Mouse (Mus musculus): ENCODE measurements at regions not wholly inside any gene's neighbourhood (a gene's known extent, or its start where the extent isn't known, plus 50 kb on each side); places are given as distances from the start of the nearest gene placed in this dataset.

DNA sequence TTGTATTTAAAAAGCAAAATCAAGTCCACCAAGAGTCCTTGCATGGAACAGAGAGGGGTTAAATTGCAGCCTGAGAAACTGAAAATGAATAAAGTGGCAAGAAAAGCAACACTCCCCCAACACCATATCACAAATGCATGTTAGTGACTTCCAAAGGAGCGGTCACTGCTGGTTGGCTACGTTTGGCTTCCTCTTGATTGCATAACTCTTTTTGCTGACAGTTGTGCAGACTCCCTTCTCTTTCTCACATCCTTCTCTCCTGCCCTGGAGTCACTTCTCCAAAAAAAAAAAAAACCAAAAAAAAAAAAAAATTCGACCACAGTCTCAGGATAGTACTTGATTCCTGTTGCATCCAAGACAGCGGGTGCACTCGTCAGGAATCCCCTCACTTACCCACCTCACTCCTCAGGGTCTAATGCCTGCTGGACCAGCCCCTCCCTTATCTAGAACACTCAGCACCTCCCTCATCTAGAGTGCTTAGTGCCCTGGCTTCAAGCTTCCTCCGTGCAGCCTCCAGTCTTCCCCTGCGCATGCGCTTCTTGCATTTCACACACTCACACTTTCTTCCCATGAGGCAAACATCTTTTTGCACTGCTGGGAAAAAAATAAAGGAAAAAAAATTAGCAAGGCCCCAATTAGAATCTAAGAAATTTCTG, 100.8 kb upstream of the Bank1 start:
- CTCF ChIA-PET = interaction anchor here (1.3 kb wide), 1 partner anchor 11 kb away, joined by 3 read pairs; no protein-coding TSS in a partner anchor
- in situ Hi-C loops (cut with MboI; ENCODE audit: low pct_unique_long_range_greater_than_20kb) = loop anchor here (25.0 kb wide), 1 partner anchor 236 kb away; the partner anchor contains the start of gene Ppp3ca
- no peak for ATAC-seq
- no peak for TF ChIP-seq CTCF (IDR thresholded peaks at IDR 0.05)
- POLR2A ChIA-PET = interaction anchor here (0.6 kb wide), 1 partner anchor 68 kb away, joined by 3 read pairs; no protein-coding TSS in a partner anchor
- DNase-seq (ENCODE audit: low read depth, low spot score) = no peak
- H3K27me3 ChIP-seq = no peaks in the 10 kb centered on the region

DNA sequence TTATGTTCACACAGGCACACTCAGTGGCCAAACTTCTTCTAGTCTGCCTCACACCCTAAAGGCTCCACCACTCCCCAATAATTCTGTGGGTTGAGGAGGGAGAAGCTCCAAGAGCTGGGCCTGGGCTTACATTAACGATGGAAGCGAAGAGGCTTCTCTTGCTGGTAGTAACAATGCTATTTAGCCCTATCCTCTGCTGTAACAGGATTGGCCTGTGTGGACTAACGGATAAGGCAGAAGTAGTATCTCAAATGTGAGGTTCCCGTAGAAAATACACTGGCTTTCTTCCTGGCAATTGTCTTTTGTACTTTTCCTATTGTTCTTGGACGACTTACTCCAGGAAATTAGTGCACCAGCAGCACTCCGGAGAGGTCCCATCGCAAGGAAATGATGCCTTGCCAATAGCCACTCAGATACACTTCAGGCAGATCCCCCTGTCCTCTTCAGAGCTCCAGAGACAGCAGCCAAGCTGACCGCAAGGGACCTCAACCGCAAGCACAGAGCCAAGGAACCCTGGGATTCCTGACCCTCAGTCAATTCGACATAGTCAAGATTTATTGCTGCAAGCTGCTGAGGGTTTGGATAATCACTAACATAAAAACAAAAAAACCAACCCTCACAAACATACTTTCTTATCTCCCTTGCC, 96.2 kb upstream of the Bank1 start:
- in situ Hi-C loops (cut with MboI; ENCODE audit: low pct_unique_long_range_greater_than_20kb) = no loop called here
- H3K27me3 ChIP-seq = no peaks in the 10 kb centered on the region
- CTCF ChIA-PET = interaction anchor here (0.7 to 1.3 kb wide), 3 partner anchors 17 to 26 kb away, joined by 3 read pairs; no protein-coding TSS in a partner anchor
- POLR2A ChIA-PET = no interaction called here
- DNase-seq (ENCODE audit: low read depth, low spot score) (no peak), ATAC-seq (no peak)
- no peak for TF ChIP-seq CTCF (IDR thresholded peaks at IDR 0.05)

DNA sequence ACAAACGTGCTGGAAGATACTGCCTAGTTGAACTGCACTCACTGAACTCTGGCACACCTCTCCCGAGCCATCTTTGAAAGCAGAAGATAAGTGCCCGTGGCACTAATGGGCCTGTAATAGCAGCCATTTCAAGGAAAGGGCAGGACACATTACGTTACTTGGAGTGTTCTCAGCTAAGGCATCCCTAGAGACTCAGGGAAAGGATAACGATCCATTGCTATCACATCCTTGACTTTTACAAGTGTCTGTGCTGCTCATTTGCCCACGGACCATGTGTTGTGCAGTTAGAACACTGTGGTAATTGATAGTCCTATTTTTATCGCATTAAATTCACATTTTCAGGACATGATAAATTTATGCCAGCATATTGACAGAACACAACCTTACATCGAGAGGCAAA, 79.7 kb upstream of the Bank1 start:
- no peaks in the 10 kb centered on the region for H3K27me3 ChIP-seq
- ATAC-seq (no peak), DNase-seq (ENCODE audit: low read depth, low spot score) (no peak)
- TF ChIP-seq CTCF (IDR thresholded peaks at IDR 0.05) = no peak
- in situ Hi-C loops (cut with MboI; ENCODE audit: low pct_unique_long_range_greater_than_20kb) = no loop called here
- POLR2A ChIA-PET = no interaction called here
- CTCF ChIA-PET = interaction anchor here (1.3 kb wide), 1 partner anchor 16 kb away, joined by 3 read pairs; no protein-coding TSS in a partner anchor

DNA sequence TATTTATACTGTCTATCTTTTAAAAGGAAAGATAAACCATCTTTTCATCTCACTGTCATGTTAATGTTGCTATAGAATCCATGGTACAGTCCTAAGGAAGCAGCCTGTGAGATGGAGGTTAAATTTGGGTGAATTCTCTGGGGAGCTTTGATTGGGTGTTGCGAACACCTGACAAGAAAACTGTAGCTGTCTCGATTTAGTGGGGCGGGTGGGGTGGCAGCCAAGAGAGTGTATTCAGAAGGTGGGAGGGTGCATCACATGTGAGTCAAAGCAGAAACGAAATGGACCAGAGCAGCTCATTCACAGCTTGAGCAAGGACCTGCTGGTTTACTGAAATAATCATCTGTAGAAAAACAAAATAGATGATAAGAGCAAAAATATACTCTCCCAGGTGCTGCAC, 57.4 kb upstream of the Bank1 start:
- H3K27me3 ChIP-seq = no peaks in the 10 kb centered on the region
- CTCF ChIA-PET = interaction anchor here (0.9 to 1.3 kb wide), 5 partner anchors 8 to 40 kb away, joined by 3 to 4 read pairs (median 3); no protein-coding TSS in a partner anchor
- in situ Hi-C loops (cut with MboI; ENCODE audit: low pct_unique_long_range_greater_than_20kb) = no loop called here
- TF ChIP-seq CTCF (IDR thresholded peaks at IDR 0.05) = no peak
- ATAC-seq (no peak), DNase-seq (ENCODE audit: low read depth, low spot score) (no peak)
- POLR2A ChIA-PET = no interaction called here

DNA sequence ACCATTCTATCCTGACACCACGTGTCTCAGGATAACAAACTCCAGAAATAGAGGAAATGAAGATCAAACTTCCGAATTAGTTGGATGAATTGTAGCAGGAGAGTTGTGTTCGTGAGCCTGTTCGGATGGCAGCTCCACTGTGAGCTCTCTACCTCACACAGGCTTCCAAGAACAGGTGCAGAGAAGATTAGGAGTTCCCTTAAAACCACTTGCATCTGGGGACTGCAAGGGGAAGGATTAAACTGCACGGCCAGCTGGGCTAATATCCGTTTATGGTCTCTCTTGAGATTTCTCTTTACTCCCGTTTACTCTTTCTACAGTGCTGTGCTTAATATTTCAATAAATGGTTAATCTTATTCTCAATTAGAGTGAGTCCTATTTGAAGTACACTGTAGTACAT, 54.8 kb upstream of the Bank1 start:
- DNase-seq (ENCODE audit: low read depth, low spot score) = no peak
- ATAC-seq = no peak

GRCm38 (mm10) chr3:136379741-136380398, 54.0 kb upstream of the Bank1 start:
- DNase-seq (ENCODE audit: low read depth, low spot score) (no peak), ATAC-seq (no peak)
- TF ChIP-seq CTCF (IDR thresholded peaks at IDR 0.05) = no peak
- POLR2A ChIA-PET = no interaction called here
- in situ Hi-C loops (cut with MboI; ENCODE audit: low pct_unique_long_range_greater_than_20kb) = no loop called here
- H3K27me3 ChIP-seq = no peaks in the 10 kb centered on the region
- CTCF ChIA-PET = interaction anchor here (0.7 to 1.9 kb wide), 4 partner anchors 9 to 22 kb away, joined by 3 to 5 read pairs (median 3); no protein-coding TSS in a partner anchor

More for the DNA sequence above, 54.8 kb upstream of the Bank1 start:
- in situ Hi-C loops (cut with MboI; ENCODE audit: low pct_unique_long_range_greater_than_20kb) = no loop called here
- ChIA-PET POLR2A (no interaction called here), CTCF (interaction anchor here (0.7 to 1.9 kb wide), 5 partner anchors 9 to 29 kb away, joined by 3 to 5 read pairs (median 3); no protein-coding TSS in a partner anchor)
- TF ChIP-seq CTCF (IDR thresholded peaks at IDR 0.05) = no peak
- no peaks in the 10 kb centered on the region for H3K27me3 ChIP-seq

- TF ChIP-seq CTCF (IDR thresholded peaks at IDR 0.05) = no peak
- in situ Hi-C loops (cut with MboI; ENCODE audit: low pct_unique_long_range_greater_than_20kb) = no loop called here
- H3K27me3 ChIP-seq = no peaks in the 10 kb centered on the region
- DNase-seq (ENCODE audit: low read depth, low spot score) (no peak), ATAC-seq (no peak)
- POLR2A ChIA-PET = interaction anchor here (0.7 kb wide), 1 partner anchor 482 kb away, joined by 3 read pairs; no protein-coding TSS in a partner anchor
- CTCF ChIA-PET = no interaction called here
Observed at GRCm38 (mm10) chr3:136376893-136377292, 51.0 kb upstream of the Bank1 start.

Measured in Patski (cell line).